Mouse (Mus musculus): ENCODE data around the gene Sema3d. TPM values are rescaled to one million over a fixed set of nuclear protein-coding genes. Genes with fewer than 3 reads are reported as not detected.

The Sema3d gene
- total RNA-seq (2023) = not detected in 4 replicates

DNA sequence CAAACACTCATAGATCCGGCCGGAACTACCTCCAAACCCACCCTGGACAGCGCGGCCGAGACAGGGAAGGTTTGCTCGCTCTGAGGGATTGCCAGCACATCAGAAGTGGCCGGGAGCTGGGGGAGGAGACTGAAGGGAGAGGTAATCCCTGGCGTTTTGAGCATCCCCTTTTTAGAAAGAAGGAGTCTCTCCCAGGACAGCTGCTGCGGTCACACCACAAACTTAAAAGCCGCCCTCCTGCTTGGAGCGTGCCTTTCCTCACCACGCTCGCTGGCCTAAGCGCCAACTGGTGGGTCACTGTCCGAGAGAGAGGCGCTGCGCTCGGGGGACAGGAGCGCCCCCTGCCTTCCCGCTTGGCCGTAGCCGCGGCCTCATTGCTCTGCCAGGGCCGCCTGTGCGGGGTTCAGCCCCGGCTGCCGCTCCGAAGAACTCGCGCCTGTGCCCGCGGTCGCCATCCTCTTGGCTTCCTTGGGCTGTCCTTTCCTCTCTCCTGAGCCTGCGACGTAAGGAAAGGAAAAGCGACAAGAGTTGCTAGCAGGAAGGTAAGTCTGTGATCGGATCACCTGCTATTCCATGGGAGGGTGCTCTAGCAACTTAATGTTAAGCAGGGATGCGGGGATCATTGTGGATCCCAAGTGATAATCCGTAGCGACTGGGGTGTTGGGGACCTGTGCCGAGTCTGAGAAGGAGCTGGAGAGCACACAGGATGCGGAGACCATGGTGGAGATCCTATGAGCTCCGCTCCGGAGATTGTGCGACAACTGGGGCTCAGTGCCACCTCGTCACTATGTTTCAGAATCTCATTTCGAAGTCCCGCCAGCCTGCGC is at the start of gene Sema3d:
Sema3d (plus strand) TSS at position 253 of the 827 bp plus-strand sequence.

Data from B cell, adult 62 days (primary cell).